Mouse (Mus musculus) layer of hippocampus, adult 9-11 months (tissue): ENCODE measurements at regions not wholly inside any gene's neighbourhood (a gene's known extent, or its start where the extent isn't known, plus 50 kb on each side); places are given as distances from the start of the nearest gene placed in this dataset.
A peak's percentile ranks its signal among the peaks of the same experiment; 100 is the strongest.

Experiments used
- DNase-seq: peaks from one replicate; pipeline ENCODE4 v3.0.0; 2022

GRCm38 (mm10) chr11:117589422-117589821 is 64.7 kb upstream of the Tnrc6c start:
- no peak for DNase-seq

- DNase-seq, result no peak
Measured at GRCm38 (mm10) chr11:117592570-117592969, 61.5 kb upstream of the Tnrc6c start.

- DNase-seq, result no peak
Measured at GRCm38 (mm10) chr11:117596201-117596600, 57.9 kb upstream of the Tnrc6c start.

- DNase-seq, result no peak
Measured at GRCm38 (mm10) chr11:117597754-117598153, 56.3 kb upstream of the Tnrc6c start.

- DNase-seq, result peak; percentile 63
Measured at GRCm38 (mm10) chr11:117598170-117598583, 55.9 kb upstream of the Tnrc6c start.

GRCm38 (mm10) chr11:117598610-117599009 is 55.5 kb upstream of the Tnrc6c start:
- no peak for DNase-seq

- DNase-seq, result no peak
Measured at GRCm38 (mm10) chr11:117599049-117599787, 54.9 kb upstream of the Tnrc6c start.

GRCm38 (mm10) chr11:117599788-117600263 is 54.3 kb upstream of the Tnrc6c start:
- no peak for DNase-seq

GRCm38 (mm10) chr11:117601147-117601546 is 52.9 kb upstream of the Tnrc6c start:
- DNase-seq, result no peak

- DNase-seq, result no peak
Measured at GRCm38 (mm10) chr11:117604019-117604418, 50.1 kb upstream of the Tnrc6c start.
